Mouse (Mus musculus) ES-Bruce4 (cell line): ENCODE measurements around the gene Ngdn. TPM values are rescaled to one million over a fixed set of nuclear protein-coding genes. Genes with fewer than 3 reads are reported as not detected.

Experiments used
- H3K27ac ChIP-seq: 2 replicates; pipeline ENCODE4 v1.5.1; 2012; ENCODE audit warnings: low read length, inconsistent platforms; ENCODE audit not compliant: insufficient read depth
- H3K27me3 ChIP-seq: 2 replicates; pipeline ENCODE4 v1.6.1; 2012; ENCODE audit warnings: mild to moderate bottlenecking, low read length, inconsistent platforms; ENCODE audit not compliant: control insufficient read depth, poor library complexity, insufficient read depth, severe bottlenecking
- H3K36me3 ChIP-seq: 2 replicates; pipeline ENCODE4 v1.6.1; 2012; ENCODE audit warnings: inconsistent platforms, mild to moderate bottlenecking, low read length, moderate library complexity; ENCODE audit not compliant: control insufficient read depth, poor library complexity, insufficient read depth, severe bottlenecking
- H3K4me1 ChIP-seq: one replicate; pipeline ENCODE4 v1.8.1; 2011; ENCODE audit warnings: low read length; ENCODE audit not compliant: control insufficient read depth, insufficient read depth
- H3K4me3 ChIP-seq: 2 replicates; pipeline ENCODE4 v1.5.1; 2011; ENCODE audit warnings: low read depth, mild to moderate bottlenecking, low read length
- H3K9ac ChIP-seq: 2 replicates; pipeline ENCODE4 v1.6.1; 2012; ENCODE audit warnings: low read depth, mild to moderate bottlenecking, inconsistent platforms; ENCODE audit not compliant: poor library complexity, severe bottlenecking
- H3K9me3 ChIP-seq: replicated peaks from 2 replicates; pipeline ENCODE4 v1.6.1; 2012; ENCODE audit warnings: mild to moderate bottlenecking, low read length, inconsistent platforms; ENCODE audit not compliant: control insufficient read depth, poor library complexity, insufficient read depth, severe bottlenecking
- CTCF ChIP-seq: IDR thresholded peaks from one replicate; pipeline ENCODE4 v1.8.1; 2011; ENCODE audit warnings: low read depth, low read length
- EP300 ChIP-seq: IDR thresholded peaks from 2 replicates; pipeline ENCODE4 v1.6.1; 2011; ENCODE audit warnings: low read depth, low read length; ENCODE audit not compliant: insufficient read depth
- POLR2A ChIP-seq: IDR thresholded peaks from one replicate; pipeline ENCODE4 v1.8.1; 2011; ENCODE audit warnings: low read length; ENCODE audit not compliant: insufficient read depth
- polyA plus RNA-seq: library from polyadenylated mRNA; stranded (reverse); fragments of >200 nt; gene quantifications from 2 replicates; pipeline ENCODE4 v1.2.4, GENCODE M21; 2011; ENCODE audit warnings: low read depth; ENCODE audit not compliant: missing spikeins, insufficient read depth, insufficient read length

The Ngdn gene
- polyA plus RNA-seq, 1 experiment, result 52.7 TPM

DNA sequence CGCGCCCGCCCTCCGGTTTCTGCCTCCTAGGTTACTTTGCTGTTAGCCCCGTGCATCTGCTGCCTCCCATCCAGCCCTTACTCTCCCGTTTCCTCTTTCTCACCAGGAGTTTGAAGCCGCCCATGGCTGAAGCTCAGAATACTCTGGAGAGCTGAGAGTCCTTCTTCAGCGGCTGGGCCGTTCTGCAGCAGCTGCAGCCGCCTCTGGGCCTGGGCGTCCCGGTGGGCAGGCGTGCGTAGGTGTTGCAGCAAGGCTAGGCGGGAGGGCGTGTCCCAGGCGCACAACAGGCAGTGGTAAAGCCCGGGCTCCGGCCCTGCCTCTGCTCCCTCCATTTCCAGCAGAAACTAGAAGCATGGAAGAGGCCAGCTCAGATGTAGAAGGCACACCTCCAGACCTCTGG, 56.5 kb downstream of the Ngdn start:
- peak overlapping the region; percentile 43 for H3K9ac ChIP-seq
- peak overlapping the region; percentile 52 for H3K4me3 ChIP-seq
- no peaks in the 10 kb centered on the region for H3K27me3 ChIP-seq
- peak overlapping the region; percentile 57 for H3K27ac ChIP-seq
- peaks cover 9% of the 10 kb centered on the region for H3K4me1 ChIP-seq
- TF ChIP-seq POLR2A (no peak), EP300 (no peak), CTCF (no peak)
- peaks cover 17% of the 10 kb centered on the region for H3K36me3 ChIP-seq
- no peaks in the 10 kb centered on the region for H3K9me3 ChIP-seq

Other genes with a start within 250 kb of the Ngdn start
- 2.0 and 2.3 TPM in 2 replicates for gene Slc7a8, start 233.5 kb upstream of the Ngdn start, polyA plus RNA-seq
- gene Rnf212b, start 201.3 kb upstream of the Ngdn start, polyA plus RNA-seq, result 0.66 and 1.5 TPM in 2 replicates
- gene Homez, start 144.5 kb upstream of the Ngdn start, polyA plus RNA-seq, result 12.1 and 16.8 TPM in 2 replicates
- 4.2 and 6.3 TPM in 2 replicates for gene Ppp1r3e, start 137.9 kb upstream of the Ngdn start, polyA plus RNA-seq
- gene Bcl2l2, start 132.1 kb upstream of the Ngdn start, polyA plus RNA-seq, result 25.0 and 26.8 TPM in 2 replicates
- not detected in 2 replicates for gene Gm20521, start 132.0 kb upstream of the Ngdn start, polyA plus RNA-seq
- gene Pabpn1, start 123.0 kb upstream of the Ngdn start, polyA plus RNA-seq, result 317 and 318 TPM in 2 replicates
- gene Slc22a17, start 102.3 kb upstream of the Ngdn start, polyA plus RNA-seq, result 25.9 and 29.0 TPM in 2 replicates
- gene Efs, start 89.3 kb upstream of the Ngdn start, polyA plus RNA-seq, result 48.3 and 55.8 TPM in 2 replicates
- gene Il25, start 82.8 kb upstream of the Ngdn start, polyA plus RNA-seq, result 1.5 TPM in 1 of 2 replicates, not detected in the other
- gene Cmtm5, start 79.2 kb upstream of the Ngdn start, polyA plus RNA-seq, result not detected in 2 replicates
- gene Myh6, start 48.5 kb upstream of the Ngdn start, polyA plus RNA-seq, result 1.2 TPM in 1 of 2 replicates, not detected in the other
- gene Gm17428, start 38.5 kb upstream of the Ngdn start, polyA plus RNA-seq, result not detected in 2 replicates
- 3.1 TPM in 2 replicates for gene Myh7, start 20.8 kb upstream of the Ngdn start, polyA plus RNA-seq
- 18.1 and 24.6 TPM in 2 replicates for gene Zfhx2, start 76.9 kb downstream of the Ngdn start, polyA plus RNA-seq
- 6.9 and 8.6 TPM in 2 replicates for gene Thtpa, start 79.3 kb downstream of the Ngdn start, polyA plus RNA-seq
- 20.6 and 23.9 TPM in 2 replicates for gene Ap1g2, start 91.1 kb downstream of the Ngdn start, polyA plus RNA-seq
- gene Jph4, start 101.5 kb downstream of the Ngdn start, polyA plus RNA-seq, result 3.6 and 4.7 TPM in 2 replicates
- gene Dhrs2, start 206.6 kb downstream of the Ngdn start, polyA plus RNA-seq, result not detected in 2 replicates